9 mouse cellular contexts compared by ENCODE assay signal in genomic region chr10:75860746-75861145, GRCm38 (mm10). TPM values are rescaled to one million over a fixed set of nuclear protein-coding genes. Genes with fewer than 3 reads are reported as not detected.
DNase-seq lines count a peak whose midpoint lies in the region; ATAC-seq lines count a peak whose summit lies in the region.
"Had no signal": no experiment of that assay in that cellular context is flagged by ENCODE, and none has a peak within 500 bp of the region (broad histone marks: within the 10 kb centered on the region; RNA-seq: fewer than 3 reads in every experiment).

No protein-coding gene starts in this region.

- peak overlapping the region; percentile 93 for H3K9ac ChIP-seq in heart, embryonic 14.5 days (ENCODE audit: low read length)
- no peak overlapping the region for H3K9ac ChIP-seq in liver, embryonic 15.5 days

- H3K9me3 ChIP-seq in heart, embryonic 14.5 days (ENCODE audit: control insufficient read depth, low read length): no peaks in the 10 kb centered on the region
- no peaks in the 10 kb centered on the region for H3K9me3 ChIP-seq in liver, embryonic 15.5 days (replicated peaks)

- H3K27me3 ChIP-seq in heart, embryonic 14.5 days (ENCODE audit: control insufficient read depth, insufficient read depth, low read length): no peaks in the 10 kb centered on the region
- H3K27me3 ChIP-seq in liver, embryonic 15.5 days: no peaks in the 10 kb centered on the region

- ATAC-seq in heart, embryonic 14.5 days (ENCODE audit: insufficient number of reproducible peaks, insufficient read depth, low FRiP score, low read depth): 0 out of 2 replicates have a peak, but pooled peaks have one; percentile 19
- no peak for ATAC-seq in liver, embryonic 15.5 days (ENCODE audit: insufficient read depth)

- H3K4me1 ChIP-seq in heart, embryonic 14.5 days (ENCODE audit: control insufficient read depth in 2 of 2, insufficient read depth in 2 of 2, low read length in 2 of 2): peaks cover 23 to 24% of the 10 kb centered on the region in 2 experiments
- H3K4me1 ChIP-seq in liver, embryonic 15.5 days (replicated peaks): peaks cover 42% of the 10 kb centered on the region

- H3K4me2 ChIP-seq in heart, embryonic 14.5 days (ENCODE audit: low read length): peak overlapping the region; percentile 78
- H3K4me2 ChIP-seq in liver, embryonic 15.5 days: peak overlapping the region; percentile 92

- H3K27ac ChIP-seq in heart, embryonic 14.5 days (replicated peaks in 1 of 2; ENCODE audit: control insufficient read depth in 1 of 2, insufficient read depth in 1 of 2, low read depth in 2 of 2, low read length in 2 of 2): peak overlapping the region; percentile 76 to 96
- no peak overlapping the region for H3K27ac ChIP-seq in liver, embryonic 15.5 days (replicated peaks)

- peak overlapping the region in 1 of 2 experiments; percentile 70; a peak in 1 of 4 replicates for H3K4me3 ChIP-seq in heart, embryonic 14.5 days (ENCODE audit: control insufficient read depth in 1 of 2, insufficient read depth in 1 of 2, low read depth in 1 of 2, low read length in 2 of 2)
- H3K4me3 ChIP-seq in liver, embryonic 15.5 days (replicated peaks): no peak overlapping the region

- WGBS in heart, embryonic 14.5 days: 12% methylated on average over 7 of the region's 7 CpGs
- 37% methylated on average over 7 of the region's 7 CpGs for WGBS in liver, embryonic 15.5 days (ENCODE audit: insufficient replicate concordance)

- DNase-seq in layer of hippocampus, adult 9-11 months: peak; percentile 45
- DNase-seq in layer of hippocampus, postnatal 36 days: no peak
- DNase-seq in cerebellum, postnatal 10 days: peak; percentile 62
- no peak for DNase-seq in yolk sac, embryonic 10.5 days (ENCODE audit: low spot score)
- no peak for DNase-seq in left cerebral cortex, adult 18-20 months (ENCODE audit: low spot score in 2 of 2)
- DNase-seq in gastrocnemius, postnatal 25 days: no peak

- H3K36me3 ChIP-seq in heart, embryonic 14.5 days (ENCODE audit: control insufficient read depth, insufficient read depth, low read length): peaks cover 25% of the 10 kb centered on the region
- H3K36me3 ChIP-seq in liver, embryonic 15.5 days (replicated peaks): peaks cover 13% of the 10 kb centered on the region

RNA-seq across cellular contexts. Expression of gene Mif, which starts 0.7 kb away (rescaled TPM):
- total RNA-seq in layer of hippocampus, postnatal 36 days (2021): 100 to 1,000 TPM; 432 to 467 TPM
- 2,486 and 2,703 TPM in 2 replicates for polyA plus RNA-seq in heart, embryonic 14.5 days (2014; fragmentation: Nextera tagmentation; extraction: Ambion mirVana)
- polyA plus RNA-seq in liver, embryonic 15.5 days (2015; fragmentation: Nextera tagmentation; extraction: Ambion mirVana): 755 and 825 TPM in 2 replicates
- 100 to 1,000 TPM; 526 to 535 TPM for total RNA-seq in left cerebral cortex, adult 18-20 months (2021)
- 100 to 1,000 TPM; 141 to 147 TPM for total RNA-seq in gastrocnemius, postnatal 25 days (2021)

RNA-seq across cellular contexts. Expression of gene Gstt2, which starts 23.5 kb away (rescaled TPM):
- 1 to 10 TPM; 2.5 to 3.4 TPM for total RNA-seq in layer of hippocampus, postnatal 36 days (2021)
- 12.6 and 13.5 TPM in 2 replicates for polyA plus RNA-seq in heart, embryonic 14.5 days (2014; fragmentation: Nextera tagmentation; extraction: Ambion mirVana)
- polyA plus RNA-seq in liver, embryonic 15.5 days (2015; fragmentation: Nextera tagmentation; extraction: Ambion mirVana): 50.5 and 54.2 TPM in 2 replicates
- 1 to 10 TPM; 4.3 to 5.0 TPM for total RNA-seq in left cerebral cortex, adult 18-20 months (2021)
- 1 to 10 TPM; 3.5 to 6.1 TPM for total RNA-seq in gastrocnemius, postnatal 25 days (2021)

RNA-seq across cellular contexts. Expression of gene Derl3, which starts 32.5 kb away (rescaled TPM):
- 1 to 10 TPM; 4.7 to 9.1 TPM for total RNA-seq in layer of hippocampus, postnatal 36 days (2021)
- polyA plus RNA-seq in heart, embryonic 14.5 days (2014; fragmentation: Nextera tagmentation; extraction: Ambion mirVana): 1.1 and 1.7 TPM in 2 replicates
- 0.53 and 0.67 TPM in 2 replicates for polyA plus RNA-seq in liver, embryonic 15.5 days (2015; fragmentation: Nextera tagmentation; extraction: Ambion mirVana)
- total RNA-seq in left cerebral cortex, adult 18-20 months (2021): 1 to 10 TPM; 4.0 to 4.9 TPM
- total RNA-seq in gastrocnemius, postnatal 25 days (2021): not detected
- polyA plus RNA-seq: macrophage had no signal

RNA-seq across cellular contexts. Expression of gene Gstt4, which starts 38.4 kb away (rescaled TPM):
- not detected for total RNA-seq in layer of hippocampus, postnatal 36 days (2021)
- not detected in 2 replicates for polyA plus RNA-seq in heart, embryonic 14.5 days (2014; fragmentation: Nextera tagmentation; extraction: Ambion mirVana)
- polyA plus RNA-seq in liver, embryonic 15.5 days (2015; fragmentation: Nextera tagmentation; extraction: Ambion mirVana): not detected in 2 replicates
- not detected for total RNA-seq in left cerebral cortex, adult 18-20 months (2021)
- total RNA-seq in gastrocnemius, postnatal 25 days (2021): not detected
- polyA plus RNA-seq: macrophage had no signal

Comparison
In these comparisons a context has a peak if more than half of its experiments do, and no peak if none do; other contexts are left out.
1. DNase-seq: peak in layer of hippocampus, adult 9-11 months (single experiment) and cerebellum, postnatal 10 days (2 of 2); none in layer of hippocampus, postnatal 36 days (0 of 2), yolk sac, embryonic 10.5 days (single experiment), left cerebral cortex, adult 18-20 months (0 of 2) and gastrocnemius, postnatal 25 days (single experiment).
2. RNA of gene Derl3, which starts 32.5 kb away (total RNA-seq): 4.7 to 9.1 TPM in layer of hippocampus, postnatal 36 days and 4.0 to 4.9 TPM in left cerebral cortex, adult 18-20 months; not detected in gastrocnemius, postnatal 25 days; every median in the first group is over 4 times any median in the second.